Mouse (Mus musculus) retina, postnatal 1 day (tissue): Measurements from ENCODE around the gene Carm1.

ENCODE experiments used
- DNase-seq: peaks from one replicate; pipeline ENCODE4 v3.0.0-alpha.2; 2012

Gene Carm1

GRCm38 (mm10) chr9:21617066-21617465 lies 70.4 kb downstream of the Carm1 start:
- peak; percentile 38 for DNase-seq

DNA sequence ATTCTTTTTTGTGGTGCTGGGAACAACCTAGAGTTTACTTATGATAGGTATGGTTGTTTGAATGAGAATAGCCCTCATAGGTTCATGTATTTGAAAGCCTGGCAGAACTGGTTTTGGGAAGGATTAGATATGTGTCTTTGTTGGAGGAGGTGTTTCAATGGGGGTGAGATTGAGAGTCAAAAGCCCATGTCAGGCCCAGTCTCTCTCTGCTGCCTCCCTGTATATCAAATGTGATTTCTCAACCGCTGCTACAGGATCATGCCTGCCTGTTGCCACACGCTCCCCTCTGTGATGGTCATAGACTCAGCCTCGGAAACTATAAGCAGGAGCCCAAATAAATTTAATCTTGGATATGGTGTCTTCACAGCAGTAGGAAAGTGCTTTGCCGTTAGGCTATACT lies 73.5 kb downstream of the Carm1 start:
- DNase-seq, result no peak

- no peak for DNase-seq
Observed at GRCm38 (mm10) chr9:21622676-21623075, 76.0 kb downstream of the Carm1 start.

GRCm38 (mm10) chr9:21625342-21626339 lies 78.9 kb downstream of the Carm1 start:
- no peak for DNase-seq

GRCm38 (mm10) chr9:21626571-21626970 lies 79.9 kb downstream of the Carm1 start:
- no peak for DNase-seq

GRCm38 (mm10) chr9:21627145-21627795 lies 80.6 kb downstream of the Carm1 start:
- peak; percentile 21 for DNase-seq

DNA sequence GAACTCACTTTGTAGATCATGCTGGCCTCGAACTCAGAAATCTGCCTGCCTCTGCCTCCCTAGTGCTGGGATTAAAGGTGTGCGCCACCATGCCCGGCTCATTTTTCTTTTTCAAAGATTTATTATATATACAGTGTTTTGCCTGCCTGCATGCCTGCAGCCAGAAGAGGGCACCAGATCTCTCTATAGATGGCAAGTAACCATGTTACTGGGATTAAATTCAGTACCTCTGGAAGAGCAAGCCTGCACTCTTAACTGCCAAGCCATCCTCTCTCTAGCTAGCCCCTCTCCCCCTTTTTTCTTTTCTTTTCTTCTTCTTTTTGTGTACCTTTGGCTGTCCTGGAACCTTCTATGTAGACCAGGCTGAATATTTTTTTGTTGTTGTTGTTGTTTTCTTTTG lies 84.0 kb downstream of the Carm1 start:
- peak; percentile 58 for DNase-seq

DNA sequence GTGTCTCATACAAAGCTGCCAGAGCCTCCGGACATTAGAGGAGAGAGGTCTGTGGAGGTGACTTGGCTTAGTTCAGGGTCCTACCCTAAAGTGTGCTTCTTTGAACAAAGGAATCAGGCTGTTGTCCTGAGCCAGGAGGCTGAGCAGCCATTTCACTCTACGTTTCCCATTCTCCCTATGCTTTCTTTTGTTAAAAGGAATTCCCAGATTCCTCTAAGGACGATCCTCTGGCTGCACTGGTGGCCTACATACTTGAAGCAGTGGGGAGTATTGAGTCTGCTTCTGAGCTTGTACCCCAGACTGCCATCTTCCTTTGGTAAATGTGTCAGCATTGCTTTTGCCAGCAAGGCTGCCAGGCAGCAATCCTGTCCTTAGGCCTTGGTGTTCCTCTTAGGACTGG lies 86.4 kb downstream of the Carm1 start:
- DNase-seq, result no peak

DNA sequence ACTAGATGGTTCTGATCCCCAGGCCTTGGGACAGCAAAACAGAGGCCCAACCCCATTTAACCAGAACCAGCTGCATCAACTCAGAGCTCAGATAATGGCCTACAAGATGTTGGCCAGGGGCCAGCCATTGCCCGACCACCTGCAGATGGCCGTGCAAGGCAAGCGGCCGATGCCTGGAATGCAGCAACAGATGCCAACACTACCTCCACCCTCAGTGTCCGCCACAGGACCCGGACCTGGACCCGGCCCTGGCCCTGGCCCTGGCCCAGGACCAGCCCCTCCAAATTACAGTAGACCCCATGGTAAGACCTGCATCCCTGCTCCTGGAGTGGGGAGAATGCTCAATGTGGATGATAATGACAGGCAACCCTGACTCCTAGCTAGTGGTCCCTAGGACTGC lies 88.9 kb downstream of the Carm1 start:
- no peak for DNase-seq

- no peak for DNase-seq
Observed at GRCm38 (mm10) chr9:21639031-21639430, 92.3 kb downstream of the Carm1 start.
